Mouse (Mus musculus) embryonic facial prominence, embryonic 11.5 days (tissue): ENCODE data around the gene Rnf5. TPM values are rescaled to one million over a fixed set of nuclear protein-coding genes. Genes with fewer than 3 reads are reported as not detected.

Experiments used
- ATAC-seq: fragments of 200-750 bp; cut with Nextera tagmentation; replicated peaks from 2 replicates; pipeline ENCODE4 v1.8.0; 2017; ENCODE audit warnings: low read depth; ENCODE audit not compliant: insufficient number of reproducible peaks, low FRiP score, low TSS enrichment
- DNase-seq: peaks from one replicate; pipeline ENCODE4 v3.0.0-alpha.2; 2015; ENCODE audit warnings: low spot score
- H3K27ac ChIP-seq: fragments of 300-500 bp; sonication (generic); replicated peaks from 2 replicates; pipeline ENCODE4 v1.5.1; 2014; ENCODE audit warnings: mild to moderate bottlenecking, low read depth, low read length, control low read depth
- H3K27me3 ChIP-seq: fragments of 300-500 bp; sonication (generic); 2 replicates; pipeline ENCODE4 v1.6.1; 2014; ENCODE audit warnings: mild to moderate bottlenecking, low read length, moderate library complexity, mixed read lengths; ENCODE audit not compliant: control insufficient read depth, insufficient read depth
- H3K36me3 ChIP-seq: fragments of 300-500 bp; sonication (generic); replicated peaks from 2 replicates; pipeline ENCODE4 v1.6.1; 2014; ENCODE audit warnings: low read depth, mild to moderate bottlenecking, low read length, moderate library complexity, mixed read lengths; ENCODE audit not compliant: control insufficient read depth, insufficient read depth
- H3K4me1 ChIP-seq: fragments of 300-500 bp; sonication (generic); 2 replicates; pipeline ENCODE4 v1.6.1; 2014; ENCODE audit warnings: low read length, mixed read lengths; ENCODE audit not compliant: control insufficient read depth, insufficient read depth
- H3K4me2 ChIP-seq: fragments of 300-500 bp; sonication (generic); 2 replicates; pipeline ENCODE4 v1.6.1; 2014; ENCODE audit warnings: low read depth, mild to moderate bottlenecking, control low read depth, low read length, moderate library complexity
- H3K4me3 ChIP-seq: fragments of 300-500 bp; sonication (generic); 2 replicates; pipeline ENCODE4 v1.5.1; 2014; ENCODE audit warnings: low read depth, low read length, control low read depth
- H3K9ac ChIP-seq: fragments of 300-500 bp; sonication (generic); replicated peaks from 2 replicates; pipeline ENCODE4 v1.6.1; 2014; ENCODE audit warnings: mild to moderate bottlenecking, control low read depth, low read length
- H3K9me3 ChIP-seq: fragments of 300-500 bp; sonication (generic); replicated peaks from 2 replicates; pipeline ENCODE4 v1.6.1; 2016; ENCODE audit warnings: mild to moderate bottlenecking, low read length, inconsistent platforms, mixed read lengths; ENCODE audit not compliant: control insufficient read depth
- whole genome bisulfite sequencing: fragments of 180-500 bp; shearing (Covaris S2); extraction: QIAGEN DNeasy Blood & Tissue Kit; methylation state at CpG from one replicate; pipeline ENCODE4 v1.1.7; 2014; 5-methylcytosine and 5-hydroxymethylcytosine counted together
- polyA plus RNA-seq: library from polyadenylated mRNA; unstranded; fragments of >200 nt; fragmentation: Nextera tagmentation; extraction: Ambion mirVana; gene quantifications from 2 replicates; pipeline ENCODE4 v1.2.1, GENCODE M21; 2014

The Rnf5 gene
- polyA plus RNA-seq, 1 experiment from 2014 or later, result 118 TPM

DNA sequence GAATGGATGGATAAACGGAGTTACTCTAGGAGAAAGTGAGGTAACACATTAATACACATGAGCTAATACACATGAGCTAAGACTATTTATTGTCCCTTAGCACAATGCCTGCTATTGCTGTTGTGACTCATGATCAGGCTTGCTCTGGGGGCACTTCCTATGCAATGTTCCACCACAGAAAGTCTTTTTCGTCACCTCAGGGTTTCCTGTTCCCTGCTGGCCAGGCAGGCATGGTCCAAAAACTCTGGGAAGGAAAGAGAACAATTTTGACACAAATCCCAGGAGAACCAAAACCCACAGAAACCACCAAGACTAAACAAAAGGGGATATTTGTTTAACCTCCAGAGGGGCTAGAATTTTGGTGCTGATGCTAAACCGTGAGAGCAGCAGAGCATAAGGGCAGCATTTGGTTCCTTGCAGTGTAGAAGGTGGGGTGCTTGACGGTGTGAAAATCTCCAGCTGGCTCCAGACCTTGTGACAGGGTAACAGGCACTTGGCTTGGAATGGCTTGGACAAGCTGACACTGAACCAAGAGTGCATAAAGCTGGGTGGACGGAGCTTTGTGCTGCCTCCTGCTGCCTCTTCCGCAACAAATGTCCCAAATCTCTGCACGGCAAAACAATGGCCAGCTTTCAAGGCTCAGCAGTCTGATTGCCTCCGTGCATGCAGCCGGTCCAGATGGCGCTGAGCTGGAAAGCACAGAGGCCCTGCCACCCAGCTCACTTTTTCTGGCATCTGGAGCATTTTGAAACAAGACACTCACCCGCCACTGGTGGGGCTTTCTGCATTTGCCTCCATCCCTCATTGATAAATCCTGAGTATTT, 37.5 kb upstream of the Rnf5 start:
- Histone ChIP-seq H3K4me3 (no peak overlapping the region), H3K4me2 (0 out of 2 replicates have a peak overlapping the region, but pooled peaks have one; percentile 3), H3K36me3 (no peaks in the 10 kb centered on the region), H3K27ac (peak overlapping the region; percentile 74), H3K27me3 (no peaks in the 10 kb centered on the region), H3K9me3 (no peaks in the 10 kb centered on the region), H3K4me1 (no peaks in the 10 kb centered on the region), H3K9ac (peak overlapping the region; percentile 50)
- DNase-seq, result peak; percentile 60
- 12% methylated on average over 11 of the region's 11 CpGs for WGBS
- peak; percentile 48 for ATAC-seq

DNA sequence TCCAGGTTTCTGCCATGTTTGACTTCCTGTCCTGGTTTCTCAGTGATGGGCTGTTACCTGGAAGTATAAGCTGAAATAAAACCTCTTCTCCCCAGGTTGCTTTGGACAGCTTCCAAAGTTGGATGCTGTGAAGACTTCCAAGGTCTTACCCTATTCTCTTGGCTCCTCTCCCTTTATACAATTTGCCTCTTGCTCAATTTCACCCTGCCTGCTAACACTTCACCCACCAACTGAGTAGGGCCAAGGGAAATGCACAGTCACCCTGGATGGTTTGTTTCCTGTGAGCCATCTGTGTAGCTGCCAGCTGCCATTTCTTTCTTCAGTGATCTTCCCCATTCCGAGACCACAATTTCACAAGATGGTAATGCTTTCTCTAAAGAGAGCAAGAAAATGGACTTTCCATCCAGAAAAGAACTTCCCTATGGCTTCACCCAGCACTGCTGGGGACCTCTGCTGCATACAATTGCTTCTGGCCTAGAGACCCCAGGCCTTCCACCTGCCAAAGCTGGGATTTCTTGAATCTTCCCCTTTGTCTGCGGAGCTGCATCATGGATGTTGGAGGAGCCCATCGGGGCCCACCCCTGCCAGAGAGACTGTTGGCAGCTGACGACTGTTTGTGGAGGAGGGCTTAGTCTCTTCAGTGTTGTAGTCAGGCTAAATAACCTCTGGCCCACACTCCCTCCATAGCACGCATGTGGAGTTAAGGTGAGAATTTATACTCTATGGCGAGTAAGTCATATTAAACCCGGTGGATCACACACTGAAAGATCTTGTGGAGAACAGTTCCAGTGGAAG, 36.2 kb upstream of the Rnf5 start:
- H3K36me3 ChIP-seq, result no peaks in the 10 kb centered on the region
- H3K4me2 ChIP-seq, result no peak overlapping the region
- no peaks in the 10 kb centered on the region for H3K9me3 ChIP-seq
- WGBS, result 87% methylated on average over 7 of the region's 7 CpGs
- ATAC-seq (no peak), DNase-seq (no peak)
- no peak overlapping the region for H3K4me3 ChIP-seq
- no peak overlapping the region for H3K9ac ChIP-seq
- H3K4me1 ChIP-seq, result no peaks in the 10 kb centered on the region
- no peaks in the 10 kb centered on the region for H3K27me3 ChIP-seq
- H3K27ac ChIP-seq, result no peak overlapping the region

DNA sequence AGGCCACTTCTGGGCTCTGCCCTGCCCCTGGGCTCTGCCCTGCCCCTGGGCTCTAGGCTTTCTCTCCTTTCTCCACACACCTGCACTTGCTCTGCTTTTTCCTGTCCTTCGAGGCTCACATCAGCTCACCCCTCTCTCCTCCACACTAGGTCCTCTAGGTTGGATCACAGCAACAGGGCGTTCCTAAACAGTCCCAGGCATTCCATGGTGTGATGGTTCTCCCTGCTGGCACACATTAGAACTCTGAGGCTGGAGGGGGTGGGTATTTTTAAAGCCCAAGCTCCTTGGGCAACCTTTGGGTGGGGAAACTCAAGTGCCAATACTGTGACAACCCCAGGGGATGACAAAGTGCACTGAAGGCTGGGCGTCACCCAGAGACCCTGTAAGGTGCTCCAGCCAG, 34.0 kb upstream of the Rnf5 start:
- Histone ChIP-seq H3K9me3 (no peaks in the 10 kb centered on the region), H3K4me2 (no peak overlapping the region), H3K27me3 (peaks cover 6% of the 10 kb centered on the region; the same call in 1 of the 2 replicates), H3K9ac (no peak overlapping the region), H3K27ac (no peak overlapping the region), H3K4me1 (no peaks in the 10 kb centered on the region), H3K4me3 (no peak overlapping the region), H3K36me3 (no peaks in the 10 kb centered on the region)
- DNase-seq, result no peak
- WGBS, result 64% methylated on average over 3 of the region's 3 CpGs
- ATAC-seq, result no peak; the same call in 1 of the 2 replicates

DNA sequence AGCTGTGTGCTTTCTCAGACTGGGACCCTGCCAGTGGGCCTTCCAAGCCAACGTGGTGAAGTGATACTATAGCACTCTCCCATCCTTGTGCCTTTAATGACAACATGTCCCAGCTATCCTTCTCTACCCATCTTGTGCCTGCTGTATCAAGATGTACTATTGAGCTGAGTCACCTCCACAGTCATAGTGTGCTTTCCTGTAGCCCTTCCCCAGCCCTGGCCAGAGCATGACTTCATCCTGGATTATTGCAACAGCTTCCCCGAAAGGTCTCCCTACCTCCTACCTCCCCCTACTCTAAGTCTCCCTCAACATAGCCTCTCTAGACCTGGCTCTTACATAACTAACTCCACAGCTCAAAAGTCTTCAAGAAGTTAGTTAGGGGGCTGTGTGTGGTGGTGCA, 32.2 kb upstream of the Rnf5 start:
- WGBS, result 75% methylated on average over 2 of the region's 2 CpGs
- H3K4me1 ChIP-seq, result peaks cover 8% of the 10 kb centered on the region
- H3K9me3 ChIP-seq, result no peaks in the 10 kb centered on the region
- ATAC-seq, result no peak
- no peak overlapping the region for H3K4me3 ChIP-seq
- no peak for DNase-seq
- H3K4me2 ChIP-seq, result no peak overlapping the region
- no peak overlapping the region for H3K9ac ChIP-seq
- no peak overlapping the region for H3K27ac ChIP-seq
- no peaks in the 10 kb centered on the region for H3K36me3 ChIP-seq
- peaks cover 19% of the 10 kb centered on the region for H3K27me3 ChIP-seq

DNA sequence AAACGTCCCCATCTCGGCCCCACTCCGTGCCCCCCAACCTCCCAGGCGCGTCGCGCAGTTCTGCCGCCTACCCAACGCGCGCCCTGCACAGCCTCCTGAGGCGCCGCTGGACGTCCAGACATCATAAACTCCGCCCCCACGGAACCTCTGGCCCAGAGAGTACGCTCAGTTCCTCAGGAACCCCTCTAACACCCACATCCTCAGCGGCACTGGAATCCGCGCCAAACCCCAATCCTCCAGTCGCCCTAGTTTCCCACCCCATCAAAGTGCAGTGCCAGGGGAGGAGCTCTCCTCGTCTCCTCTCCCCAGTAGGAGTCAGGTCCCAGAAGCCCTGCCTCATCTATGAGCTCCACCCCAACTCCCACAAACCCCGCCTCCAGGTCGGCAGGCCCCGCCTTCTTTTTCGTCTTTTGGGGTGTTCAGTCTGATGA, 28.8 kb upstream of the Rnf5 start:
- Histone ChIP-seq H3K4me3 (peak overlapping the region; percentile 32), H3K9ac (peak overlapping the region; percentile 32; the same call in 1 of the 2 replicates), H3K27ac (no peak overlapping the region), H3K4me1 (peaks cover 14% of the 10 kb centered on the region), H3K36me3 (no peaks in the 10 kb centered on the region), H3K4me2 (peak overlapping the region; percentile 74), H3K27me3 (peaks cover 31% of the 10 kb centered on the region), H3K9me3 (no peaks in the 10 kb centered on the region)
- ATAC-seq (no peak), DNase-seq (peak; percentile 66)
- WGBS, result 2% methylated on average over 26 of the region's 26 CpGs

DNA sequence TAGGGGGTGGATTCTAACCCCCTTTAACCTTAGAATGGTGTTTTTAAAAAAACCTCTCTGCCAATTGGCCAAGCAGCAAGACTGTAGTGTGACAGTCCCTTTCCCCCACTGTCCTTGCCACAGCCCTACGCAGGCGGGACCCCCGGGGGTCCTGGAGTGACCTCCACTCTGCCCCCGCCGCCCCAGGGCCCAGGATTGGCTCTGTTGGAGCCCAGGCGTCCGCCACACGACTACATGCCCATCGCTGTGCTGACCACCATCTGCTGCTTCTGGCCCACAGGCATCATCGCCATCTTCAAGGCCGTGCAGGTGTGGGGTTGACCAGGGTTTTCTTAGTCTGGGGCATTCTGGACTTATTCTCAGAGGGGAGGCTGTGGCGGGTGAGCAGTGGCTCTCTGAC, 28.2 kb upstream of the Rnf5 start:
- no peaks in the 10 kb centered on the region for H3K36me3 ChIP-seq
- peaks cover 14% of the 10 kb centered on the region for H3K4me1 ChIP-seq
- DNase-seq (no peak), ATAC-seq (no peak)
- peak overlapping the region; percentile 32 for H3K4me3 ChIP-seq
- 1% methylated on average over 11 of the region's 12 CpGs for WGBS
- no peaks in the 10 kb centered on the region for H3K9me3 ChIP-seq
- peaks cover 31% of the 10 kb centered on the region for H3K27me3 ChIP-seq
- peak overlapping the region; percentile 74 for H3K4me2 ChIP-seq
- H3K9ac ChIP-seq, result no peak overlapping the region; the same call in 1 of the 2 replicates
- H3K27ac ChIP-seq, result no peak overlapping the region

DNA sequence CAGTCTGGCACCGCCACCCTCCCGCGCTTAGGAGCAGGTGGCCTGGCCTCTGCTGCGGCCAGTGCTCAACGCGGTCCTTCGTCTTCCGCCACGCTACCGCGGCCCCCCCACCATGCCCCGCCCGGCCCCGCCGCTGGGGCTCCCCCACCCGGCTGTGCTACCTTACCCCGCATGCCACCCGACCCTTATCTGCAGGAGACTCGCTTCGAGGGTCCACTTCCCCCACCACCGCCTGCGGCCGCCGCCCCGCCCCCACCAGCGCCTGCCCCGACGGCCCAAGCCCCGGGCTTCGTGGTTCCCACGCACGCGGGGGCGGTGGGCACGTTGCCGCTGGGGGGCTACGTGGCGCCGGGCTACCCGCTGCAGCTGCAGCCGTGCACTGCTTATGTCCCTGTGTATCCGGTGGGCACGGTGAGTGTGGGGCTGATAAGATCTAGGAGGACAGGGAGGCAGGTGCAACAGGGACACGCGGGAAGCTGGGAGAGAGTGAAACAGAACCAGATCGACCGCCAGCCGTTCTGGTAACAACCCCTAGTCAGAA, 27.3 kb upstream of the Rnf5 start:
- no peak for ATAC-seq
- peak overlapping the region; percentile 22 for H3K4me3 ChIP-seq
- no peak overlapping the region for H3K27ac ChIP-seq
- peaks cover 31% of the 10 kb centered on the region for H3K27me3 ChIP-seq
- H3K4me1 ChIP-seq, result peaks cover 18% of the 10 kb centered on the region
- no peaks in the 10 kb centered on the region for H3K9me3 ChIP-seq
- no peak for DNase-seq
- peak overlapping the region; percentile 32 for H3K4me2 ChIP-seq
- 4% methylated on average over 42 of the region's 48 CpGs for WGBS
- no peaks in the 10 kb centered on the region for H3K36me3 ChIP-seq
- peak overlapping the region; percentile 28 for H3K9ac ChIP-seq
